ENCODE assay signal across 11 mouse cellular contexts in genomic region chr15:102310074-102310845, GRCm38 (mm10). TPM values are rescaled to one million over a fixed set of nuclear protein-coding genes. Genes with fewer than 3 reads are reported as not detected.
A peak's percentile ranks its signal among the peaks of the same experiment; 100 is the strongest.
DNase-seq lines count a peak whose midpoint lies in the region; ATAC-seq and TF ChIP-seq lines count a peak whose summit lies in the region.
"Had no signal": no experiment of that assay in that cellular context is flagged by ENCODE, and none has a peak within 500 bp of the region (broad histone marks: within the 10 kb centered on the region; RNA-seq: fewer than 3 reads in every experiment).

No protein-coding gene starts in this region.

- TF ChIP-seq CTCF in stomach, postnatal 0 days (IDR thresholded peaks at IDR 0.05; ENCODE audit: low read depth) = no peak
- TF ChIP-seq CTCF in kidney, postnatal 0 days (IDR thresholded peaks at IDR 0.05; ENCODE audit: low read depth) = no peak

- no peak for DNase-seq in stomach, postnatal 0 days (ENCODE audit: low spot score)
- DNase-seq in kidney, postnatal 0 days (ENCODE audit: low spot score) = peak; percentile 91
- peak; percentile 80 for DNase-seq in testis, postnatal 10 days (ENCODE audit: low spot score)
- DNase-seq in limb, embryonic 10.5 days (ENCODE audit: low spot score) = no peak
- DNase-seq in cerebellum, adult 9-10 months = no peak

- peak overlapping the region; percentile 49; the same call in 1 of the 2 replicates for H3K27ac ChIP-seq in stomach, embryonic 14.5 days (ENCODE audit: low read length)
- no peak overlapping the region for H3K27ac ChIP-seq in stomach, postnatal 0 days (replicated peaks)
- H3K27ac ChIP-seq in heart, embryonic 16.5 days (ENCODE audit: low read length) = no peak overlapping the region
- 0 out of 2 replicates have a peak overlapping the region, but pooled peaks have one; percentile 54 for H3K27ac ChIP-seq in kidney, postnatal 0 days
- H3K27ac ChIP-seq in limb, embryonic 10.5 days = no peak overlapping the region
- H3K27ac ChIP-seq: embryonic facial prominence, embryonic 13.5 days; liver, embryonic 14.5 days had no signal

- peak; percentile 56; the same call in 1 of the 2 replicates for ATAC-seq in stomach, embryonic 14.5 days (ENCODE audit: insufficient number of reproducible peaks, insufficient read depth, low FRiP score, low read depth)
- ATAC-seq in stomach, postnatal 0 days (ENCODE audit: low FRiP score, low TSS enrichment) = no peak
- peak; percentile 67 for ATAC-seq in heart, embryonic 16.5 days (replicated peaks; ENCODE audit: extremely low read depth, insufficient read depth, low FRiP score)
- peak; percentile 74 for ATAC-seq in kidney, postnatal 0 days (replicated peaks; ENCODE audit: low FRiP score, low read depth)
- no peak for ATAC-seq in erythroblast, adult 5-6 weeks (replicated peaks; ENCODE audit: low FRiP score, poor library complexity, severe bottlenecking)

- no peak overlapping the region for H3K4me3 ChIP-seq in stomach, embryonic 14.5 days (ENCODE audit: low read depth, low read length)
- no peak overlapping the region for H3K4me3 ChIP-seq in stomach, postnatal 0 days (ENCODE audit: low read depth, low read length)
- no peak overlapping the region for H3K4me3 ChIP-seq in heart, embryonic 16.5 days (ENCODE audit: low read length)
- H3K4me3 ChIP-seq in kidney, postnatal 0 days (replicated peaks; ENCODE audit: low read depth, low read length) = no peak overlapping the region
- H3K4me3 ChIP-seq in limb, embryonic 10.5 days = no peak overlapping the region
- H3K4me3 ChIP-seq: embryonic facial prominence, embryonic 13.5 days had no signal

- no peaks in the 10 kb centered on the region; the same call in 1 of the 2 replicates for H3K4me1 ChIP-seq in stomach, embryonic 14.5 days (ENCODE audit: control insufficient read depth, insufficient read depth, low read length)
- H3K4me1 ChIP-seq in stomach, postnatal 0 days (replicated peaks; ENCODE audit: control insufficient read depth, insufficient read depth) = no peaks in the 10 kb centered on the region
- H3K4me1 ChIP-seq in heart, embryonic 16.5 days (ENCODE audit: control insufficient read depth, insufficient read depth, low read length) = no peaks in the 10 kb centered on the region
- no peaks in the 10 kb centered on the region for H3K4me1 ChIP-seq in kidney, postnatal 0 days (replicated peaks; ENCODE audit: insufficient read depth, low read length)
- no peaks in the 10 kb centered on the region for H3K4me1 ChIP-seq in limb, embryonic 10.5 days
- H3K4me1 ChIP-seq: embryonic facial prominence, embryonic 13.5 days had no signal

- no peaks in the 10 kb centered on the region for H3K9me3 ChIP-seq in stomach, embryonic 14.5 days (ENCODE audit: control insufficient read depth, low read depth, low read length)
- H3K9me3 ChIP-seq in stomach, postnatal 0 days (ENCODE audit: control insufficient read depth, low read length) = no peaks in the 10 kb centered on the region
- no peaks in the 10 kb centered on the region for H3K9me3 ChIP-seq in heart, embryonic 16.5 days (replicated peaks; ENCODE audit: control insufficient read depth, low read length)
- H3K9me3 ChIP-seq in kidney, postnatal 0 days (replicated peaks; ENCODE audit: low read length) = no peaks in the 10 kb centered on the region
- no peaks in the 10 kb centered on the region for H3K9me3 ChIP-seq in limb, embryonic 10.5 days (replicated peaks)
- H3K9me3 ChIP-seq: embryonic facial prominence, embryonic 13.5 days had no signal

- H3K36me3 ChIP-seq in stomach, embryonic 14.5 days (ENCODE audit: control insufficient read depth, insufficient read depth, low read length) = peaks cover 51% of the 10 kb centered on the region
- H3K36me3 ChIP-seq in stomach, postnatal 0 days (ENCODE audit: control insufficient read depth, insufficient read depth, low read length) = peaks cover 15% of the 10 kb centered on the region; the same call in 1 of the 2 replicates
- H3K36me3 ChIP-seq in heart, embryonic 16.5 days (ENCODE audit: control insufficient read depth, insufficient read depth) = peaks cover 47% of the 10 kb centered on the region
- peaks cover 20% of the 10 kb centered on the region for H3K36me3 ChIP-seq in kidney, postnatal 0 days (ENCODE audit: insufficient read depth, low read length)
- H3K36me3 ChIP-seq in limb, embryonic 10.5 days = peaks cover 97% of the 10 kb centered on the region

- no peak for TF ChIP-seq EP300 in stomach, postnatal 0 days (optimal IDR thresholded peaks at IDR 0.05)

- WGBS in stomach, embryonic 14.5 days = 42% methylated on average over 10 of the region's 10 CpGs
- WGBS in stomach, postnatal 0 days = 53% methylated on average over 10 of the region's 10 CpGs
- WGBS in heart, embryonic 16.5 days = 53% methylated on average over 10 of the region's 10 CpGs
- WGBS in kidney, postnatal 0 days = 47% methylated on average over 10 of the region's 10 CpGs
- WGBS in limb, embryonic 10.5 days = 80% methylated on average over 10 of the region's 10 CpGs

- no peak overlapping the region for H3K4me2 ChIP-seq in stomach, embryonic 14.5 days (replicated peaks; ENCODE audit: low read depth, low read length)
- H3K4me2 ChIP-seq in stomach, postnatal 0 days (replicated peaks; ENCODE audit: low read depth) = no peak overlapping the region
- H3K4me2 ChIP-seq in heart, embryonic 16.5 days (ENCODE audit: low read depth, low read length) = no peak overlapping the region
- no peak overlapping the region for H3K4me2 ChIP-seq in kidney, postnatal 0 days (ENCODE audit: low read length)
- H3K4me2 ChIP-seq: embryonic facial prominence, embryonic 13.5 days had no signal

- H3K9ac ChIP-seq in stomach, embryonic 14.5 days (replicated peaks; ENCODE audit: low read depth, low read length) = no peak overlapping the region
- H3K9ac ChIP-seq in stomach, postnatal 0 days (ENCODE audit: low read length) = no peak overlapping the region
- no peak overlapping the region for H3K9ac ChIP-seq in heart, embryonic 16.5 days (ENCODE audit: low read length)
- no peak overlapping the region for H3K9ac ChIP-seq in kidney, postnatal 0 days (ENCODE audit: low read depth, low read length)
- H3K9ac ChIP-seq: embryonic facial prominence, embryonic 13.5 days; liver, embryonic 14.5 days had no signal

- no peaks in the 10 kb centered on the region for H3K27me3 ChIP-seq in stomach, embryonic 14.5 days (ENCODE audit: control insufficient read depth, insufficient read depth, low read length)
- H3K27me3 ChIP-seq in stomach, postnatal 0 days (ENCODE audit: control insufficient read depth, insufficient read depth, low read length) = no peaks in the 10 kb centered on the region
- no peaks in the 10 kb centered on the region for H3K27me3 ChIP-seq in heart, embryonic 16.5 days (ENCODE audit: control insufficient read depth, insufficient read depth, low read length)
- H3K27me3 ChIP-seq in kidney, postnatal 0 days (ENCODE audit: insufficient read depth, low read length) = no peaks in the 10 kb centered on the region
- no peaks in the 10 kb centered on the region for H3K27me3 ChIP-seq in limb, embryonic 10.5 days (ENCODE audit: low read depth, poor library complexity, severe bottlenecking)
- H3K27me3 ChIP-seq: embryonic facial prominence, embryonic 13.5 days had no signal

RNA-seq across cellular contexts. Expression of gene Espl1, which starts 14.2 kb away (rescaled TPM):
- polyA plus RNA-seq in stomach, embryonic 14.5 days (2014; fragmentation: Nextera tagmentation; extraction: Ambion mirVana) = 25.4 and 28.6 TPM in 2 replicates
- polyA plus RNA-seq in stomach, postnatal 0 days (2015; fragmentation: Nextera tagmentation; extraction: Ambion mirVana) = 2.2 and 4.0 TPM in 2 replicates
- polyA plus RNA-seq in heart, embryonic 16.5 days (2015; fragmentation: Nextera tagmentation; extraction: Ambion mirVana) = 18.2 and 21.1 TPM in 2 replicates
- 6.1 and 7.5 TPM in 2 replicates for polyA plus RNA-seq in kidney, postnatal 0 days (2015; fragmentation: Nextera tagmentation; extraction: Ambion mirVana)
- total RNA-seq in erythroblast, adult 5-6 weeks (2015; ENCODE audit: low replicate concordance) = 4.8 and 10.9 TPM in 2 replicates
- total RNA-seq in erythroblast, adult 5-6 weeks (2017; ENCODE audit: low replicate concordance) = 29.3 and 37.1 TPM in 2 replicates
- polyA plus RNA-seq in limb, embryonic 10.5 days (2016; fragmentation: Nextera tagmentation; extraction: Ambion mirVana) = 60.6 and 63.5 TPM in 2 replicates

RNA-seq across cellular contexts. Expression of gene Pfdn5, which starts 15.7 kb away (rescaled TPM):
- 500 and 514 TPM in 2 replicates for polyA plus RNA-seq in stomach, embryonic 14.5 days (2014; fragmentation: Nextera tagmentation; extraction: Ambion mirVana)
- polyA plus RNA-seq in stomach, postnatal 0 days (2015; fragmentation: Nextera tagmentation; extraction: Ambion mirVana) = 321 and 336 TPM in 2 replicates
- 274 and 277 TPM in 2 replicates for polyA plus RNA-seq in heart, embryonic 16.5 days (2015; fragmentation: Nextera tagmentation; extraction: Ambion mirVana)
- 511 and 565 TPM in 2 replicates for polyA plus RNA-seq in kidney, postnatal 0 days (2015; fragmentation: Nextera tagmentation; extraction: Ambion mirVana)
- total RNA-seq in erythroblast, adult 5-6 weeks (2015; ENCODE audit: low replicate concordance) = 71.1 and 131 TPM in 2 replicates
- 120 and 128 TPM in 2 replicates for total RNA-seq in erythroblast, adult 5-6 weeks (2017; ENCODE audit: low replicate concordance)
- 351 and 381 TPM in 2 replicates for polyA plus RNA-seq in limb, embryonic 10.5 days (2016; fragmentation: Nextera tagmentation; extraction: Ambion mirVana)

RNA-seq across cellular contexts. Expression of gene Myg1, which starts 21.2 kb away (rescaled TPM):
- 96.9 and 109 TPM in 2 replicates for polyA plus RNA-seq in stomach, embryonic 14.5 days (2014; fragmentation: Nextera tagmentation; extraction: Ambion mirVana)
- 39.7 and 44.8 TPM in 2 replicates for polyA plus RNA-seq in stomach, postnatal 0 days (2015; fragmentation: Nextera tagmentation; extraction: Ambion mirVana)
- 56.6 and 67.9 TPM in 2 replicates for polyA plus RNA-seq in heart, embryonic 16.5 days (2015; fragmentation: Nextera tagmentation; extraction: Ambion mirVana)
- 84.9 and 86.9 TPM in 2 replicates for polyA plus RNA-seq in kidney, postnatal 0 days (2015; fragmentation: Nextera tagmentation; extraction: Ambion mirVana)
- 9.4 and 10.0 TPM in 2 replicates for total RNA-seq in erythroblast, adult 5-6 weeks (2015; ENCODE audit: low replicate concordance)
- 14.3 and 14.9 TPM in 2 replicates for total RNA-seq in erythroblast, adult 5-6 weeks (2017; ENCODE audit: low replicate concordance)
- polyA plus RNA-seq in limb, embryonic 10.5 days (2016; fragmentation: Nextera tagmentation; extraction: Ambion mirVana) = 123 and 135 TPM in 2 replicates

RNA-seq across cellular contexts. Expression of gene Mfsd5, which starts 31.0 kb away (rescaled TPM):
- 63.1 and 63.7 TPM in 2 replicates for polyA plus RNA-seq in stomach, embryonic 14.5 days (2014; fragmentation: Nextera tagmentation; extraction: Ambion mirVana)
- 81.6 and 83.6 TPM in 2 replicates for polyA plus RNA-seq in stomach, postnatal 0 days (2015; fragmentation: Nextera tagmentation; extraction: Ambion mirVana)
- polyA plus RNA-seq in heart, embryonic 16.5 days (2015; fragmentation: Nextera tagmentation; extraction: Ambion mirVana) = 43.8 and 49.4 TPM in 2 replicates
- polyA plus RNA-seq in kidney, postnatal 0 days (2015; fragmentation: Nextera tagmentation; extraction: Ambion mirVana) = 68.2 and 73.2 TPM in 2 replicates
- 5.9 and 15.6 TPM in 2 replicates for total RNA-seq in erythroblast, adult 5-6 weeks (2015; ENCODE audit: low replicate concordance)
- 2.5 and 10.7 TPM in 2 replicates for total RNA-seq in erythroblast, adult 5-6 weeks (2017; ENCODE audit: low replicate concordance)
- 69.5 and 76.5 TPM in 2 replicates for polyA plus RNA-seq in limb, embryonic 10.5 days (2016; fragmentation: Nextera tagmentation; extraction: Ambion mirVana)

RNA-seq across cellular contexts. Expression of gene Gm9918, which starts 39.9 kb away (rescaled TPM):
- 0.36 and 0.56 TPM in 2 replicates for polyA plus RNA-seq in stomach, embryonic 14.5 days (2014; fragmentation: Nextera tagmentation; extraction: Ambion mirVana)
- polyA plus RNA-seq in stomach, postnatal 0 days (2015; fragmentation: Nextera tagmentation; extraction: Ambion mirVana) = 0.10 and 0.12 TPM in 2 replicates
- polyA plus RNA-seq in heart, embryonic 16.5 days (2015; fragmentation: Nextera tagmentation; extraction: Ambion mirVana) = 0.11 and 0.12 TPM in 2 replicates
- polyA plus RNA-seq in kidney, postnatal 0 days (2015; fragmentation: Nextera tagmentation; extraction: Ambion mirVana) = 0.23 and 0.38 TPM in 2 replicates
- total RNA-seq in erythroblast, adult 5-6 weeks (2015; ENCODE audit: low replicate concordance) = not detected in 2 replicates
- not detected in 2 replicates for total RNA-seq in erythroblast, adult 5-6 weeks (2017; ENCODE audit: low replicate concordance)
- polyA plus RNA-seq in limb, embryonic 10.5 days (2016; fragmentation: Nextera tagmentation; extraction: Ambion mirVana) = 1.1 and 1.4 TPM in 2 replicates
- total RNA-seq: layer of hippocampus, adult 18-20 months had no signal

Comparison
In these comparisons a context has a peak if more than half of its experiments do, and no peak if none do; other contexts are left out.
1. ATAC-seq: peak in stomach, embryonic 14.5 days (single experiment), heart, embryonic 16.5 days (single experiment) and kidney, postnatal 0 days (single experiment); none in stomach, postnatal 0 days (single experiment) and erythroblast, adult 5-6 weeks (single experiment).
2. H3K27ac ChIP-seq: peak in stomach, embryonic 14.5 days (single experiment) and kidney, postnatal 0 days (single experiment); none in stomach, postnatal 0 days (single experiment), heart, embryonic 16.5 days (single experiment) and limb, embryonic 10.5 days (single experiment).
3. DNase-seq: peak in kidney, postnatal 0 days (single experiment) and testis, postnatal 10 days (single experiment); none in stomach, postnatal 0 days (single experiment), limb, embryonic 10.5 days (single experiment) and cerebellum, adult 9-10 months (single experiment).